Mouse (Mus musculus): ENCODE data around the gene Twnk.

Twnk gene

GRCm38 (mm10) chr19:45049523-45049922 lies 44.1 kb downstream of the Twnk start:
- no peak for DNase-seq (ENCODE audit: low spot score)

GRCm38 (mm10) chr19:45053451-45053850 lies 48.0 kb downstream of the Twnk start:
- DNase-seq (ENCODE audit: low spot score), result no peak

- DNase-seq (ENCODE audit: low spot score), result no peak
Measured at GRCm38 (mm10) chr19:45054892-45055690, 49.6 kb downstream of the Twnk start.

GRCm38 (mm10) chr19:45056364-45056763 lies 50.9 kb downstream of the Twnk start:
- peak; percentile 62 for DNase-seq (ENCODE audit: low spot score)

DNA sequence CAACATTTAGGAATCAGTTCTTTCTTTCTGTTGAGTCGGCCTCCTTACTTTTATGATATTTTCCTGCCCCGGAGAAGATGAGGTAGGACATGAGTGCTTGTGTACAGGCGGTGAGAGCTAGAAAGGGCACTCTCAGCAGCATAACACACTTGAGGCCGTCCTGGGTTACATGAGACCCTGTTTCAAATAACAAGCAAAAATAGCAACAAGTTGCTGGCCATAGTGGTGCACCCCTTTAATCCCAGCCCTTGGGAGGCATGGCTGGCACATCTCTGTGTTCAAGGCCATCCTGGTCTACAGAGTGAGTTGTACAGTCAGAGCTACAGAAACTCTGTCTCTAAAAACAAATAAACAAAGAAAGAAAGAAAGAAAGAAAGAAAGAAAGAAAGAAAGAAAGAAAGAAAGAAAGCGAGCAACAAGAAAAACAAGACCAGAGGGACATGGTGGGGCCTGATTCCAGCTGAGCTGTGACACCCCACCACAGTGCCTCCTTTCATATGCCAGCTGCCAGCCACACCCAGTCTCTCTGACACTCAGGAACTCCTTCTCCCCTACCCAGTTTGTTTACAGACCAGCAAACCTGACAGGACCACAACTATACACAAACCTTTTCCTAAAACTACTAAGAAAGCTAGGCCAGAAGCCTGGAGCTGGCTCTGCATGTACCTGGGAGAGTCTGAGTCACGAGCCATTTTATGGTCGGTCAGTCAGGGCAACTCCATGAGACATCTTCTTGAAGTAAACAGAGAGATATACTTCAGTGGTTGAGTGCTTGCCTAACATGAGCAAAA lies 51.6 kb downstream of the Twnk start:
- DNase-seq (ENCODE audit: low spot score), result no peak

- DNase-seq (ENCODE audit: low spot score), result no peak
Measured at GRCm38 (mm10) chr19:45057724-45058112, 52.3 kb downstream of the Twnk start.

GRCm38 (mm10) chr19:45058113-45058839 lies 52.8 kb downstream of the Twnk start:
- peak; percentile 100 for DNase-seq (ENCODE audit: low spot score)

DNA sequence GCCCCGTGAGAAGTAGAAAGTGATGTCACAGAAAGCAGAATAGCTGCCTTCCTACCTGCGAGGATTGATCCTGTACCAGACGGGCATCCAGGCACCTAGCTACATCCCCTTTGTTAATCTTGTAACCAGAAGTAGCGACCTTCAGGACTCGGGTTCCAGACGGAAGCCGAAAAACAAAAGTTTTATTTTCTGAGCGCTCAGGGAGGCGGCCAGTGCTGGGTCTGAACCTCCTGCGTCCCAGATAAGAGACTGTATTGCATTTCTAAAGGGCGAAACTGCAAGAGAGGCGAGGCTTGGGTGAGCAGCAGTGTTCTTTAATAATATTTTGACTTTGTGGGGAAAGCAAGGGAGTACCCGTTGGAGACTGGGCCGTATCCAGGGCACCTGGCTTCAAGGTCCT lies 53.4 kb downstream of the Twnk start:
- no peak for DNase-seq (ENCODE audit: low spot score)

Data from embryo, embryonic 10 days (tissue).